ENCODE assay signal across 15 mouse cellular contexts in the genomic region with DNA sequence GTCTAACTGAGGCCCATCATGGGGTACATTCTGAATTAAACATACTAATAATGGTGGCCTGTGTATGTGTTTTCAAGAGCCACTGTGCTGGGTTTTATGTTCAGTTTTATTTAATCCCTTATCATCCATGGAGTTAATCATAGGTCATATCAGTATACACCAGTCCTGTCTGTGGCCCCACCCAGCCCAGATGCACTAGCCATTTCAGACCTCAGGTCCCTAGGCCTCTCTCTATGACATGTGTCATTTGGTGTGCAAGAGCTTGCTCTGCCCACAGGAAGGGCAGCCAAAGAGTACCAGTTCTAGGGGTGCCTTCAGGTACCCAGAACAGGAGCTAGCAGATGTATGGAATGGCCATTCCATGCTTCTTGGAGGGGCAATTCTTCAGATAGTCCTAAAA.
"Had no signal": no experiment of that assay in that cellular context is flagged by ENCODE, and none has a peak within 500 bp of the region (broad histone marks: within the 10 kb centered on the region; RNA-seq: fewer than 3 reads in every experiment).

No protein-coding gene starts in this region.

- H3K36me3 ChIP-seq: kidney, embryonic 15.5 days; limb, embryonic 10.5 days; neural tube, embryonic 13.5 days; stomach, embryonic 15.5 days had no signal

- H3K9me3 ChIP-seq: kidney, embryonic 15.5 days; limb, embryonic 10.5 days; neural tube, embryonic 13.5 days; stomach, embryonic 15.5 days had no signal

- H3K4me1 ChIP-seq: kidney, embryonic 15.5 days; limb, embryonic 10.5 days; neural tube, embryonic 13.5 days; stomach, embryonic 15.5 days had no signal

- H3K9ac ChIP-seq: kidney, embryonic 15.5 days; neural tube, embryonic 13.5 days; stomach, embryonic 15.5 days had no signal

- H3K4me3 ChIP-seq: kidney, embryonic 15.5 days; limb, embryonic 10.5 days; neural tube, embryonic 13.5 days; stomach, embryonic 15.5 days had no signal

- H3K27me3 ChIP-seq: kidney, embryonic 15.5 days; neural tube, embryonic 13.5 days; stomach, embryonic 15.5 days had no signal

- H3K27ac ChIP-seq: kidney, embryonic 15.5 days; limb, embryonic 10.5 days; neural tube, embryonic 13.5 days; stomach, embryonic 15.5 days had no signal

- DNase-seq: kidney, adult 2 months; kidney, postnatal 14 days; lung, adult 2 months; lung, postnatal 36 days; retina, postnatal 1 day; right cerebral cortex, postnatal 14 days; thymus, postnatal 36 days had no signal

- ATAC-seq: intestine, embryonic 16.5 days; lung, postnatal 0 days; midbrain, embryonic 16.5 days had no signal

- H3K4me2 ChIP-seq: kidney, embryonic 15.5 days; midbrain, embryonic 11.5 days; neural tube, embryonic 13.5 days; stomach, embryonic 15.5 days had no signal
